Mouse (Mus musculus) embryo, embryonic 11.5 days (tissue): ENCODE results near the gene Nudcd3.

Source experiments
- DNase-seq: peaks from one replicate; pipeline ENCODE4 v3.0.0-alpha.2; 2012; ENCODE audit warnings: low read depth, low spot score

Nudcd3 gene

GRCm38 (mm10) chr11:6178673-6179166 lies 21.5 kb downstream of the Nudcd3 start:
- DNase-seq = no peak

- DNase-seq = no peak
Measured at GRCm38 (mm10) chr11:6177781-6178420, 22.3 kb downstream of the Nudcd3 start.

- no peak for DNase-seq
Measured at GRCm38 (mm10) chr11:6175506-6175905, 24.7 kb downstream of the Nudcd3 start.

DNA sequence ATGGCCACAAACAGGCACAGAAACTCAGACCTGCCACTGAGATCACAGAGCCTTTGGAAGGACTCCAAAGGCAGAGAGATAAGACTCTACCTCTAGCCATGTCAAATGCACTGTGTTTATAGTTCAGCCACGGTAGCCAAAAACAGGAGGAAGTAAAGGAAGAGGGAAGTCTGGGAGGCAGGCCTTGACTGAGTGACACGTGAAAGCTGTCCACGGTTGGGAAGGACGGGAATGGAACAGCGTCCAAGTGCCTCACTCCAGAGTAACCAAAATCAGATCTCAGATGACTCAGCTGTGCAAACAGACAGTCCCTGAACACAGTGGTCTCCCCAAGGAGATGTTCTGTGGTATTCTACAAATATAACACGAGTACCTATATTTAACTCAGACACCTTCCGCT lies 25.5 kb downstream of the Nudcd3 start:
- DNase-seq = no peak

DNA sequence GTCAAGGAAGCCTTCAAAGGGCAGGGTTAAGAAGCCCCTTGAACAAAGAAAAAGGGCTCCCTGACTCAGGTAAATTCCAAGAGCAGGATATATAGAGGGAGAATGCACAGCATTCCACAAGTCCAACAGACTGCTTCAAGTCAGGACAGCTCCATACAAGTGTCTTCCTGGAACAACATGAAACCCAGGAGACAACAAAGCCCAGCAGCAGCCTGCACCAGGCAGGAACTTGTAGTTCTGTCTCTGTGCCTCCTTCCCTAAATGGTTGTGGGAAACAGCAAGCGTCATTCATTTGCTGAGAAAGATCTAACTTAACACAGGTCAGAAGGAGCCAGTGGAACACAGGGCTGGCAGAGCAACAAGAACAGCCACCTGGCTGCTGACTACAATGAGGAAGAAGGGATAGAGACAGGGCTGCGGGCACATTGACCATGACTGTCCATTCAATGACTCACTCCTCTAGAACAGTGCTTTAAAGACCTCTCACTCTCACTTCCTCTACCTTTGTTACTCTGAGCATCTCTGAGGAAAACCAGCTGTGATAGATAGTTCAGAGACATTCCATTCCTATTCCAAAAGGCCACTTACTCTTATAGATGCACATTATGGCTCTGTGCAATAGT lies 31.1 kb downstream of the Nudcd3 start:
- DNase-seq = no peak

DNA sequence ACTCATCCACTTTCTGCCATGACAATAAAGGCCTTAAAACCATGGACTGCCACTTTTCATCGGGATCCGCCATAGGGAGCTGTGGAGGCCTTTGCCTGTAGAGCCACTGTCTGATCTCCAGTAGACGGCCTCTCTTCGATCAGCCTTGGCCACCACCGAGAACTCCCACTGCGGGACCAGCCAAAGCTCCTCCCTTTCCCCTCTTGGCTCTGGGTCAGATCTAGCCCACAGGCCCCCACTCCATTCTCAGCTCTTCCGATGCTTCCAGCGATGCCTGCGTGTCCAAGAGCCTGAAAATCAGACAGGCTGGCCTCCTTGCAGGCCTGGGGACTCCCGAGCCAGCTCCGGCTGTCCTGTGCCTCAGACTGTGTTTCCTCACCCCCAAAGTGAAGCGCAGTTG lies 33.9 kb downstream of the Nudcd3 start:
- DNase-seq = no peak

GRCm38 (mm10) chr11:6165391-6166081 lies 34.7 kb downstream of the Nudcd3 start:
- no peak for DNase-seq

DNA sequence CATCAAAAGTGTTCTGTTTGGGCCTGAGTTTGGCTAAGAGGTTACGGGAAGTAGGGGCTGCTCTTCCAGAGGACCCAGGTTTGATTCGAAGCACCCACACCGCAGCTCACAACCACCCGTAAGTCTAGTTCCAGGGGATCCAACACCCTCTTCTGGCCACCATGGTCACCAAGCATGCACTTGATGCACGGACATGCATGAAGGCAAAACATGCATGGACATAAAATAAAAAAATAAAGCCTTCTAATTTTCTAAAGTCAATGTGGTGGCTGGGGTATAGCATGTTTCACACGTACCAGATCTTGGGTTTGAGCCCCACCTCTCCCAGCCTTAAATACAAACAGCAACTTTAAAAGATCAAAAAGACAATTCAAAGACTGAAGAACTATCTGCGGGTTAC lies 35.4 kb downstream of the Nudcd3 start:
- no peak for DNase-seq

GRCm38 (mm10) chr11:6163706-6164105 lies 36.5 kb downstream of the Nudcd3 start:
- DNase-seq = no peak

GRCm38 (mm10) chr11:6163062-6163461 lies 37.2 kb downstream of the Nudcd3 start:
- no peak for DNase-seq

DNA sequence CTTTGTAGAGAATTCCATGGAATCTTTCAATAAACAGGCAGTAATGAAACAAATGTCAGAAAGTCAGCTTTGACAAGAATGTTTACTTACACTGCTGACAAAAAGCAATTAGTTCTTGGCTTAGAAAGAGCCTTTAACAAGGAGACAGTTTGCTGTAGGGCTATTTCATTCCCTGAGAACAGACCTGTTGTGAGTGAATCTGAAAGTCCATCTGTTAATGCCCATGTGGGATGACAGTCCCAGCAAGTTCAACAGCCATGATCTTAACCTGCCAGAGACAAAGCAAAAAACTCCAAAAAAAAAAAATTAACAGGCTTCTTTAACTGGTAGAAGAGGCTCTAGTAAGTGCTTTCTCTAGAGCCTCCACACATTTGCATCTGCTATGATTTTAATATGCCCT lies 38.7 kb downstream of the Nudcd3 start:
- DNase-seq = no peak

DNA sequence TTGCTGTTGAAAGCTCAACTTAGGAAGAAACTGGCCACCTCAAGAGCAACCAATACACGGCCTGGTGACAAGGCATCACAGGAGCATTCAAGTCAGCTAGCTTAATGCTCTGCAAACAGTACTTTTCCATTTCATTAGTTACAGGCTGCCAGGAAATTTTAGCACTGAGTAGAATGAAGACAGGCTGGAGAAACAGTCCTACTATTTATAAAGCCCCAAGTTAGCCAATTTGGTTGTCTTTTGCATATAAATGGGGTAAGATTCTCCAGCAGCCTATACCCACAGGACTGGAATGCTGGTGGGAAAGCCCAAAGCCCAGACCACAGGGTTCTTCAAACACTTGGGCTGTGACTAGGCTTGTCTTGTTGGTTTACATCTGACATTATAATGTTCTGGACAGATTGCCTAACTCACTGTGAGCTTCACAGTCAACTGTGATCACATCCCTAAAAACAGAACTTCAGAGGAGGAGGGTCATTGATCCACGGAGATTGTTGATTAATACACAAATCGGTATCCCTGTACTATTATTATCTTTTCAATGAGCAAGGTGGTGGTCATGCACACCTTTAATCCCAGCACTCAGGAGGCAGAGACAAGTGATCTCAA lies 39.4 kb downstream of the Nudcd3 start:
- no peak for DNase-seq

- no peak for DNase-seq
Measured at GRCm38 (mm10) chr11:6159704-6160275, 40.4 kb downstream of the Nudcd3 start.

GRCm38 (mm10) chr11:6158515-6158914 lies 41.7 kb downstream of the Nudcd3 start:
- DNase-seq = no peak

DNA sequence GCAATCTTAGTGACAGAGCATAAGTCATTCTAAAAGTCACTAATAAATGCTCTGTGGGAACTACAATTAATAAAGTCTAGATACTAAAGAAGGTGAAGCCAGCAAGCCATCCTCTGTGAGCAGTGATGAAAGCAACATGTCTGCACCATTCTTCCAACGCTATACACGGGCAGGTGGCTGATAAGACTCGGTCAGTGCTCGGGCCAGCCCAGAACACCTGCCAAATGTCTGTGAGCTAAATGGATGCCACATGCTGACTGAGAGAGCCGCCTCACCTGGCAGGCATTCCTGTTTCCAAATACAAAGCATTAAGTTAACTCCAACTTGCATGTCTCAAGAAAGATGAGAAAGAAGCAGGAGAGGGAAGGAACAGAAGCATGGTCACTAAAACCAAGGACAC lies 43.1 kb downstream of the Nudcd3 start:
- no peak for DNase-seq

- DNase-seq = no peak
Measured at GRCm38 (mm10) chr11:6156651-6157050, 43.6 kb downstream of the Nudcd3 start.

GRCm38 (mm10) chr11:6154211-6154701 lies 46.0 kb downstream of the Nudcd3 start:
- no peak for DNase-seq

GRCm38 (mm10) chr11:6152864-6153263 lies 47.4 kb downstream of the Nudcd3 start:
- DNase-seq = no peak

DNA sequence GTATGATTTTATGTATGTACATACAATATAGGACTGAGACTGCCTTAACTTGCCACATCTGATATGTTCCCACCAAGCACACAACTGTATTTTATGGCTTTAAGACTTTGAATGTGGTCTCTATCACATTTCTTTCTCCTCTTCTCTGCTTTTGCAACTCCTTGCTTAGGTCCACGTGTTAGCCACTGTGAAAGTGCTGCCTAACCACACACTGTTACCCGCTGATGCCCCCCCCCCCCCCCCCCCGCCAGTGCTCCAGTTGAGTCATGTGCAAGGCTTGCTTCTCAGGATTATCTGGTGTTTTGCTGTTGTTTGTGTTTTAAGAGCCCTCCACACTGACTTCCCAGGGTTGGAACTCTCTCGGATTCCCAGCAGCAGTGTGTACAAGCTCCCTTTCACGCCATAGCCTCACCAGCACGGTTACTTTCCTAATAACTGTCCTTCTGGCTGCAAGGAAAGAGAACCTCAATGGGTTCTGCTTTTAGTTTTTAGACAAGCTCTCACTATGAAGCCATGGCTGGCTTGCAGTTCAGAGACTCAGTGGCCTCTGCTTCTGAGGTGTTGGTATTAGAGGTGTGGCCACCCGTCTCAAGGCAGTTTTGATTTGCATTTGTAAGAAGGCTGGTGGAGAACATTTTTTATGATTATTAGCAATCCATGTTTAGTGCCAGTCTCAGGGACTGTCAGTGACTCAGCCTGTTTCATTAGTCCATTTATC lies 61.8 kb downstream of the Nudcd3 start:
- no peak for DNase-seq

DNA sequence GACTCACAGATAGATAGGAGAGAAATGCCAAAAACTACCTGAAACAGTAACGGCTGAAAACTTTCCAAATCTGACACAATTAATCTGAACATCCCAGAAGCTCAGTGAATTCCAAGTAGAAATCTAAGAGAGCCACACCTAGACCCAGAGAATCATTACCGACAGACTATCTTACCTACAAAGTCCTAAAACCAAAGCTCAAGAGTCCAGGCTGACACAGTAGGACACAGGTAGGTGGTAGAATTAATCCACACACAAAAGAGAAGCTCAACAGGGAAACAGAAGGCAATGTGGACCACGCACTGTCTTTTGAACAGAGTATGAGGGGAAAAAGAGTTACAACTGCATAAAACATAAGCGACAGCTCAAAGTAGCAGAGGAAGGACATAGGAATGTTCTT lies 67.3 kb downstream of the Nudcd3 start:
- no peak for DNase-seq

DNA sequence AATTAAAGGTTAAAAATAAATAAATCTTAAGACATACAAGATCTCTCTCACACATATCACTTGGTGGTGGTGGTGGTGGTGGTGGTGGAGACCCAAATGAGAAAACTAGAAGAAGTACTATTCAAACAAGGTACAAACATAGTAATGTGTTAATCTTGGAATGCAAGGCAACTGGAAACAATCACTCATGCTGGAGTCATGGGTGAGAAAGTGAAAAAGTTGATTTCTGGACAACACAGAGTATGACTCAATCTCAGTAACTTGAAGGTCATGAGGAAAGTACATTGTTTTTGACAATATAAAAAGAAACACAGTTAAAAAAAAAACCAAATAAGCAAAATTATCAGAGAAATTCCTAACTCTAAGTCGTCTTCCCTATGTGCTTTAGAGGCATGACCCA lies 69.6 kb downstream of the Nudcd3 start:
- DNase-seq = no peak
